Mouse (Mus musculus) activated CD4-positive, CD25-positive, alpha-beta regulatory T cell, adult 9 weeks (primary cell): ENCODE data around the gene Gm47289. TPM values are rescaled to one million over a fixed set of nuclear protein-coding genes. Genes with fewer than 3 reads are reported as not detected.

ENCODE experiments used
- polyA plus RNA-seq: library from polyadenylated mRNA; unstranded; fragments of 100-300 nt; shearing (Covaris generic); gene quantifications from one replicate; pipeline ENCODE4 v1.2.1, GENCODE M21; 2017

Gm47289 gene
- not detected for polyA plus RNA-seq

DNA sequence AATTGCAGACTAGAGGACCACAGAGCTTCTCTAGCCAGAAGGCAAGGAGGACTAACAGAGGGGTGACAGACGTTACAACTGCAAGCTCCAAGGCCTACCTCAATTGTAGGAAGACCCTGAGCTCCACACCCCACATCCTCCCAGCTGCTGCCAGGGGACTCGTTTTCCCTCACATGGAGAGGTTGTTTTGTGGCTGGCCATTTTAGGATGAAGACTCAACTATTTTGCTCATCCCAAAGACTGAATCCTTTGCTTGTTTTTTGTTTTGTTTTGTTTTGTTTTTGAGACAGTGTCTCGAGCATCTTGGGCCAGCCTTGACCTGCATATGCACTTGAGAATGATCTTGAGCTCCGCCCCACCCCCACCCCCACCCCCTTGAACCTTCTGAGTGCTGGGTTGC, at the start of gene Gm47289:
Gene Gm47289, plus strand, starts transcription at position 301 of the 400 bp plus-strand sequence.

DNA sequence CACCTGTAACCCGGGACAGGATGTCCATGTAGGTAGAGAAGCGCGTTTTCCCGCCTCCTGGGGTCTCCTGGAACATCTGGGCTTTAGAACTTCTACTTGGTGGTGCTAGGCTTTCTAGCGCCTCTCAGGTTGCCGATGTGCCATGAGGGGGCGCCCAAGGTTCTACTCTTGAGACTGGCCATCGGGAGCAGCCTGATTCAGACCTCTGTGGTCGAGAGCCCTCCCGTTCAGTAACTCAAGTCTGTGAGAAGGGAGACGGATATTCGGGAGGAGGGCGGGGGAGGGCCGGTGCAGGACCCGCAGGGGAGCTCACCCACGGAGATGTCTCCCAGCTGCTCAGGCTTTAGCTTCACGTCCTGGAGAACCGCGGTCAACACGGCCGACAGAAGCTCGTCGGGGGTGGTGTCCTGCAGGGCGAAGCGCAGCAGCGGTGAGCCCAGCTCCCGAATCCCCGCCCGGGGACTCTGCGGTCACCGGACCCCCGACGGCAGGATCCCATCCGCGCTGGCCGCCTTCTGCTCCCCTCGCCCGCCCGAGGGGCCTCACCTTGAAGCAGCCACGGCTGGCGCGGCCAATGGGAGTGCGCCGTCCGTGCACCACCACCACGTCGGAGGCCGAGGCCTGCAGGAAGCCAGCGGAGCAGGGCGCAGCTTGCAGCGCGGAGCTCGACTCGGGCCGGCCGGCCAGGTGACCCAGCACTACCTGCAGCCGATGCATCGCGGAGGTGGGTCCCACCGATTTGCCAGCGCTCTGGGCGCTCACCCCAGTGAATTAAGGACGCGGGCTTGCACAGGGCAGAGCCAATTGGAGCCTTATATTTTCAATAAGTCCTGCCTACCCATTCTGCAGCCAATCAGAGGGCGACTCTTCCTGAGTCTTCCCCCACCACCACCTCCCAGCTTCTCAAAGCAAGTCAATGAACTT, 2.4 kb upstream of the Gm47289 start, which contains the start of gene Acaa1b:
Gene Acaa1b, minus strand, starts transcription at position 816 of the 924 bp plus-strand sequence.

DNA sequence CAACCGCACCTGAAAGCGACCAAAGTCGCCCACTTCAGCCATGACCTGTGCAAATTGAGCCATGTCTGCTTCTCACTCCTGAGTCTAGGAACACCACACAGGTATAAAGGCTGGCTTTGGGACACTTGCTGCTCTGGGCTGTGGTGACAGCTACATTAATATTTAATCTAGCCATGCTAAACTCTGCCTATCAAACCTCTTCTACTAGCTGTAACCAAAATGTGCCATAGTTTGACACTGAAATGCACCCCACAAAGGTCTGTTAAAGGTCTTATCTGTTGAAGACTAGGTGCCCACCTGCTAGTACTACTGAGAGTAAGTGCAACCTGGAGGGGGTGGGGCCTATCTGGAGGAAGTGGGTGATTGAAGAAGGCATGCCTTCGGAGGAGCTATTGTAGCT, 50.0 kb downstream of the Gm47289 start, which contains the start of gene Slc22a13:
Gene Slc22a13, minus strand, starts transcription at position 101 of the 400 bp plus-strand sequence.

Other genes with a start within 250 kb of the Gm47289 start
- 0.54 TPM for gene Ctdspl, start 232.7 kb upstream of the Gm47289 start, polyA plus RNA-seq
- gene Vill, start 106.4 kb upstream of the Gm47289 start, polyA plus RNA-seq, result 28.4 TPM
- gene Plcd1, start 65.7 kb upstream of the Gm47289 start, polyA plus RNA-seq, result 5.2 TPM
- gene Dlec1, start 56.7 kb upstream of the Gm47289 start, polyA plus RNA-seq, result 0.33 TPM
- 0.20 TPM for gene Acaa1b, start 2.1 kb upstream of the Gm47289 start, polyA plus RNA-seq
- not detected for gene Slc22a13, start 49.9 kb downstream of the Gm47289 start, polyA plus RNA-seq
- gene Oxsr1, start 163.3 kb downstream of the Gm47289 start, polyA plus RNA-seq, result 8.2 TPM
- 64.4 TPM for gene Acaa1a, start 180.5 kb downstream of the Gm47289 start, polyA plus RNA-seq
- 106 TPM for gene Myd88, start 182.2 kb downstream of the Gm47289 start, polyA plus RNA-seq
- 0.87 TPM for gene Xylb, start 198.2 kb downstream of the Gm47289 start, polyA plus RNA-seq
- not detected for gene Slc22a14, start 206.4 kb downstream of the Gm47289 start, polyA plus RNA-seq
- gene Acvr2b, start 243.0 kb downstream of the Gm47289 start, polyA plus RNA-seq, result not detected